Comparison of ENCODE assay signal across 8 mouse cellular contexts in the genomic region with DNA sequence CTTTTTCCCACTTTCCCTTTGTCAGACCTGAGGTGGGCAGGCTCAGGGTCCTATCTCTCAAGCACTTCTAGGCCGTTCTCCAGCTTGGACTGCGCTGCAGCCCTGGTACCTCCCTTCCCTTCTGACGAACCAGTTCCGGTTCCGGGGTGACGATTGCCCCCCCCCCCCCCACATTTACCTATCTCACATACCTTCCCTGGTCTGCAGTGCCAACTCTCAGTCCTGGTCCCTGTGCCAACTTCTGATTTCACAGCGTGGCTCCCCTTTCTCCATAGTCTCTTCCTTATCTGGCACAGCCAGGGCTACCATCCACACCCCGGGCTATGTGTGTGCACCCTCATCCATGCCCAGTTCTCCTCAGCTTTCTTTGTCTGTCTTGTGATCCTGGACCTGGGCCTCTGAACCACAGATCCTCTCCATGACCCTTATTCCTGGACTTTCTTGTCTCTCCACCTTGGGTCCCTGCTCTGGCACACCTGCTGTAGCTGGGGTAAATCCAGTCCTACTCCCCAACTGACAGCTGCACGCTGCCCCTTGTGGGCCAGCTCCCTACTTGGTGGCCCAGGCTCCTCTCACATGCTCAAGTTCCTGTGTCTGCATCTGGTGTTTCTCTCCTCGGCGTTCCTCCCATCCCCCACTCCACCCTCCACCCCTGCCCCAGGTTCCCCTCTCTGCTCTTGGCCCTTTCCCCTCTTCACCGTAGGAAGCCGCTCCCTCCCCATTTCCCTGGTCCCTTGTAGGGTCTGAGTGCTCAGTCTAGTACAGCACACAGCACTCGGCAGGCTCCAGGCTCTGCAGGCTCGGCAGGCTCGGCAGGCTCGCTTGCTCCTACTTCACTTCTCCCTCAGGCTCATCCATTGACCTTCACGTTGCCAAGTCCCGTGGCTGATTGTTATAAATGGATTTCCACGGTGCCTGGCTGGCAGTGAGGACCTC. TPM values are rescaled to one million over a fixed set of nuclear protein-coding genes. Genes with fewer than 3 reads are reported as not detected.
DNase-seq lines count a peak whose midpoint lies in the region; ATAC-seq and TF ChIP-seq lines count a peak whose summit lies in the region.

No protein-coding gene starts in this region.

- TF ChIP-seq CTCF in gastrocnemius, adult 2 months (IDR thresholded peaks at IDR 0.05) = no peak

- no peaks in the 10 kb centered on the region for H3K36me3 ChIP-seq in embryonic facial prominence, embryonic 12.5 days
- no peaks in the 10 kb centered on the region for H3K36me3 ChIP-seq in hindbrain, embryonic 16.5 days (ENCODE audit: control insufficient read depth, insufficient read depth, low read length)
- no peaks in the 10 kb centered on the region for H3K36me3 ChIP-seq in stomach, embryonic 15.5 days

- 0 out of 2 replicates have a peak overlapping the region, but pooled peaks have one; percentile 21 for H3K4me2 ChIP-seq in embryonic facial prominence, embryonic 12.5 days (replicated peaks)
- H3K4me2 ChIP-seq in hindbrain, embryonic 16.5 days (ENCODE audit: low read length) = peak overlapping the region; percentile 29
- H3K4me2 ChIP-seq in stomach, embryonic 15.5 days = peak overlapping the region; percentile 34; the same call in 1 of the 2 replicates

- intact Hi-C loops in gastrocnemius, adult 2 months (cut with DNase I) = no loop called here
- intact Hi-C loops in gastrocnemius, postnatal 36 days (cut with DNase I) = loop anchor here (5.0 to 10.0 kb wide), 2 partner anchors 35 to 598 kb away; a partner anchor contains a TSS

- no peaks in the 10 kb centered on the region for H3K9me3 ChIP-seq in embryonic facial prominence, embryonic 12.5 days
- no peaks in the 10 kb centered on the region for H3K9me3 ChIP-seq in hindbrain, embryonic 16.5 days (ENCODE audit: control insufficient read depth, low read length)
- H3K9me3 ChIP-seq in stomach, embryonic 15.5 days = no peaks in the 10 kb centered on the region

- no peak overlapping the region for H3K9ac ChIP-seq in embryonic facial prominence, embryonic 12.5 days
- H3K9ac ChIP-seq in hindbrain, embryonic 16.5 days (ENCODE audit: low read depth, low read length) = peak overlapping the region; percentile 51
- no peak overlapping the region for H3K9ac ChIP-seq in stomach, embryonic 15.5 days

- peaks cover 37% of the 10 kb centered on the region for H3K27me3 ChIP-seq in embryonic facial prominence, embryonic 12.5 days
- H3K27me3 ChIP-seq in hindbrain, embryonic 16.5 days (replicated peaks; ENCODE audit: control insufficient read depth, insufficient read depth, low read length) = no peaks in the 10 kb centered on the region
- H3K27me3 ChIP-seq in stomach, embryonic 15.5 days (replicated peaks) = peaks cover 6% of the 10 kb centered on the region; the same call in 1 of the 2 replicates

- no peak overlapping the region for H3K4me3 ChIP-seq in gastrocnemius, adult 2 months
- H3K4me3 ChIP-seq in embryonic facial prominence, embryonic 12.5 days = no peak overlapping the region
- H3K4me3 ChIP-seq in hindbrain, embryonic 16.5 days (ENCODE audit: low read length) = no peak overlapping the region
- H3K4me3 ChIP-seq in stomach, embryonic 15.5 days (replicated peaks) = no peak overlapping the region

- peak overlapping the region; percentile 0; the same call in 1 of the 2 replicates for H3K27ac ChIP-seq in gastrocnemius, adult 2 months
- H3K27ac ChIP-seq in embryonic facial prominence, embryonic 12.5 days = 0 out of 2 replicates have a peak overlapping the region, but pooled peaks have one; percentile 13
- peak overlapping the region; percentile 54 for H3K27ac ChIP-seq in hindbrain, embryonic 16.5 days (ENCODE audit: low read depth, low read length)
- H3K27ac ChIP-seq in stomach, embryonic 15.5 days = peak overlapping the region; percentile 70; the same call in 1 of the 2 replicates

- peak; percentile 61; the same call in 1 of the 2 replicates for ATAC-seq in embryonic facial prominence, embryonic 12.5 days (ENCODE audit: insufficient number of reproducible peaks, insufficient read depth, low FRiP score, low TSS enrichment)
- ATAC-seq in hindbrain, embryonic 16.5 days = peak; percentile 71
- ATAC-seq in megakaryocyte, adult 5-6 weeks (ENCODE audit: poor library complexity, severe bottlenecking) = peak; percentile 60
- peak; percentile 74 for ATAC-seq in stomach, embryonic 15.5 days (ENCODE audit: insufficient read depth, low FRiP score, low read depth)

- peaks cover 24% of the 10 kb centered on the region for H3K4me1 ChIP-seq in embryonic facial prominence, embryonic 12.5 days
- peaks cover 32% of the 10 kb centered on the region for H3K4me1 ChIP-seq in hindbrain, embryonic 16.5 days (ENCODE audit: control insufficient read depth, insufficient read depth, low read depth, low read length)
- peaks cover 26% of the 10 kb centered on the region for H3K4me1 ChIP-seq in stomach, embryonic 15.5 days

- 9% methylated on average over 15 of the region's 20 CpGs for WGBS in embryonic facial prominence, embryonic 12.5 days
- 28% methylated on average over 20 of the region's 20 CpGs for WGBS in hindbrain, embryonic 16.5 days
- WGBS in stomach, embryonic 15.5 days = 15% methylated on average over 18 of the region's 20 CpGs

- DNase-seq in gastrocnemius, adult 2 months = peak; percentile 59
- no peak for DNase-seq in gastrocnemius, postnatal 36 days
- peak; percentile 71 for DNase-seq in ES-CJ7 (ENCODE audit: low read depth, low spot score)
- no peak for DNase-seq in frontal cortex, postnatal 14 days (ENCODE audit: low spot score in 2 of 2)

RNA-seq across cellular contexts. Expression of a gene that starts 5.5 kb away (rescaled TPM):
- total RNA-seq in gastrocnemius, adult 2 months (2021) = 10 to 100 TPM; 38.6 to 51.4 TPM
- 10 to 100 TPM; 43.5 to 51.8 TPM for total RNA-seq in gastrocnemius, postnatal 36 days (2021)
- polyA plus RNA-seq in embryonic facial prominence, embryonic 12.5 days (2016; fragmentation: Nextera tagmentation; extraction: Ambion mirVana) = 944 and 1,004 TPM in 2 replicates
- polyA plus RNA-seq in hindbrain, embryonic 16.5 days (2015; fragmentation: Nextera tagmentation; extraction: Ambion mirVana) = 523 and 556 TPM in 2 replicates
- total RNA-seq in megakaryocyte, adult 5-6 weeks (2015) = 965 and 1,027 TPM in 2 replicates
- total RNA-seq in megakaryocyte, adult 5-6 weeks (2017) = 1,404 and 1,498 TPM in 2 replicates
- 883 and 1,069 TPM in 2 replicates for polyA plus RNA-seq in stomach, embryonic 15.5 days (2015; fragmentation: Nextera tagmentation; extraction: Ambion mirVana)

RNA-seq across cellular contexts. Expression of a gene that starts 6.1 kb away (rescaled TPM):
- 10 to 100 TPM; 46.1 to 46.4 TPM for total RNA-seq in gastrocnemius, adult 2 months (2021)
- total RNA-seq in gastrocnemius, postnatal 36 days (2021) = 10 to 100 TPM; 36.2 to 42.2 TPM
- 6.4 and 8.1 TPM in 2 replicates for polyA plus RNA-seq in embryonic facial prominence, embryonic 12.5 days (2016; fragmentation: Nextera tagmentation; extraction: Ambion mirVana)
- polyA plus RNA-seq in hindbrain, embryonic 16.5 days (2015; fragmentation: Nextera tagmentation; extraction: Ambion mirVana) = 78.6 and 80.3 TPM in 2 replicates
- 3.2 and 3.9 TPM in 2 replicates for total RNA-seq in megakaryocyte, adult 5-6 weeks (2015)
- 0.08 and 0.22 TPM in 2 replicates for total RNA-seq in megakaryocyte, adult 5-6 weeks (2017)
- polyA plus RNA-seq in stomach, embryonic 15.5 days (2015; fragmentation: Nextera tagmentation; extraction: Ambion mirVana) = 32.8 and 34.7 TPM in 2 replicates

RNA-seq across cellular contexts. Expression of a gene that starts 35.7 kb away (rescaled TPM):
- 10 to 100 TPM; 13.0 to 16.1 TPM for total RNA-seq in gastrocnemius, adult 2 months (2021)
- total RNA-seq in gastrocnemius, postnatal 36 days (2021) = 10 to 100 TPM; 11.9 to 16.4 TPM
- polyA plus RNA-seq in embryonic facial prominence, embryonic 12.5 days (2016; fragmentation: Nextera tagmentation; extraction: Ambion mirVana) = 47.5 and 48.5 TPM in 2 replicates
- 37.1 and 39.9 TPM in 2 replicates for polyA plus RNA-seq in hindbrain, embryonic 16.5 days (2015; fragmentation: Nextera tagmentation; extraction: Ambion mirVana)
- total RNA-seq in megakaryocyte, adult 5-6 weeks (2015) = 3.8 and 6.9 TPM in 2 replicates
- 13.5 and 14.5 TPM in 2 replicates for total RNA-seq in megakaryocyte, adult 5-6 weeks (2017)
- polyA plus RNA-seq in stomach, embryonic 15.5 days (2015; fragmentation: Nextera tagmentation; extraction: Ambion mirVana) = 29.5 and 33.2 TPM in 2 replicates

Comparison
In these comparisons a context has a peak if more than half of its experiments do, and no peak if none do; other contexts are left out.
1. DNase-seq: peak in gastrocnemius, adult 2 months (single experiment) and ES-CJ7 (single experiment); none in gastrocnemius, postnatal 36 days (0 of 2) and frontal cortex, postnatal 14 days (0 of 2).
2. H3K27ac ChIP-seq: peak in every context shown above with its lines; median percentile 70 in stomach, embryonic 15.5 days; 54 in hindbrain, embryonic 16.5 days; 13 in embryonic facial prominence, embryonic 12.5 days; 0 in gastrocnemius, adult 2 months.
3. RNA of a gene that starts 5.5 kb away (total RNA-seq): 965 to 1,498 TPM in megakaryocyte, adult 5-6 weeks; 43.5 to 51.8 TPM in gastrocnemius, postnatal 36 days and 38.6 to 51.4 TPM in gastrocnemius, adult 2 months; every median in the first group is over 10 times any median in the second.
4. RNA of a gene that starts 6.1 kb away (total RNA-seq): 46.1 to 46.4 TPM in gastrocnemius, adult 2 months and 36.2 to 42.2 TPM in gastrocnemius, postnatal 36 days; 0.08 to 3.9 TPM in megakaryocyte, adult 5-6 weeks; every median in the first group is over 4 times any median in the second.
5. Peak in every context shown above with its lines, with median percentiles within 50 percentile points of each other: ATAC-seq and H3K4me2 ChIP-seq.